ENCODE assay signal across 8 mouse cellular contexts in the genomic region with DNA sequence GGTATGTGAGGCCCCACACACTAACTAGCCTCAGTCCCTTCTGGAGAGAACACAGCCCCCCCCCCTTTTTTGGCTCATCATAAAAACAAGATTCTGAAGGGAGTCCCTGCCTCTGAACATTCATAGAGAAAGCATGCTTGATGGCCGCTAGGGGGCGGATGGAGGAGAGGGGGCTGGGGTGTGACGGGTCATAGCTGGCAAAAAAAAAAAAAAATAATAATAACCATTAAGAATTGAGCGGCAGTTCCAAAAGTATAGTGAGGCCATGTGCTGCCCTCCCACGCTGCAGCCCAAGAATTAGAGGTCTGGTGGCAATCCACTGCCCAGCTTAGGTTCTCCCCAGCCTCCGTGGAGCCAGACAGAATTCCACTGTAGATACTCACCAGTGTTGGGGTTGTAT. TPM values are rescaled to one million over a fixed set of nuclear protein-coding genes. Genes with fewer than 3 reads are reported as not detected.
A peak's percentile ranks its signal among the peaks of the same experiment; 100 is the strongest.
DNase-seq lines count a peak whose midpoint lies in the region; ATAC-seq and TF ChIP-seq lines count a peak whose summit lies in the region.

No protein-coding gene starts in this region.

- peak; percentile 44 for TF ChIP-seq RAD21 in MEL (IDR thresholded peaks at IDR 0.05; ENCODE audit: low read depth, low read length)

- TF ChIP-seq EP300 in MEL (IDR thresholded peaks at IDR 0.05; ENCODE audit: low read depth in 1 of 2, low read length in 2 of 2), result no peak

- TF ChIP-seq POLR2A in MEL (IDR thresholded peaks at IDR 0.05; ENCODE audit: control insufficient read depth in 1 of 2, insufficient read depth in 1 of 2, low read depth in 1 of 2, low read length in 2 of 2, poor library complexity in 1 of 2), result no peak
- no peak for TF ChIP-seq POLR2A in small intestine, adult 2 months (IDR thresholded peaks at IDR 0.05; ENCODE audit: low read depth, low read length)

- H3K27me3 ChIP-seq in heart, embryonic 11.5 days (ENCODE audit: control insufficient read depth, insufficient read depth, low read length), result no peaks in the 10 kb centered on the region
- no peaks in the 10 kb centered on the region for H3K27me3 ChIP-seq in MEL (ENCODE audit: control insufficient read depth in 1 of 2, insufficient read depth in 2 of 2, low read length in 2 of 2)
- H3K27me3 ChIP-seq in small intestine, adult 2 months (ENCODE audit: control insufficient read depth, insufficient read depth, low read length), result no peaks in the 10 kb centered on the region

- peaks cover 2% of the 10 kb centered on the region; the same call in 1 of the 2 replicates for H3K79me2 ChIP-seq in MEL (ENCODE audit: control insufficient read depth, insufficient read depth, low read length, poor library complexity)

- H3K4me1 ChIP-seq in heart, embryonic 11.5 days (ENCODE audit: control insufficient read depth, insufficient read depth, low read length), result peaks cover 56% of the 10 kb centered on the region
- H3K4me1 ChIP-seq in MEL (ENCODE audit: control insufficient read depth in 1 of 2, insufficient read depth in 2 of 2, low read length in 2 of 2), result peaks cover 17 to 34% of the 10 kb centered on the region in 2 experiments
- peaks cover 5% of the 10 kb centered on the region; the same call in 1 of the 2 replicates for H3K4me1 ChIP-seq in small intestine, adult 2 months (ENCODE audit: control insufficient read depth, insufficient read depth, insufficient read length, low read length)

- 0 out of 2 replicates have a peak overlapping the region, but pooled peaks have one; percentile 0 for H3K9ac ChIP-seq in heart, embryonic 11.5 days (ENCODE audit: low read depth, low read length)
- H3K9ac ChIP-seq in MEL (ENCODE audit: control insufficient read depth, low read depth, low read length, poor library complexity, severe bottlenecking), result no peak overlapping the region

- H3K9me3 ChIP-seq in heart, embryonic 11.5 days (replicated peaks; ENCODE audit: control insufficient read depth, low read length), result no peaks in the 10 kb centered on the region
- no peaks in the 10 kb centered on the region for H3K9me3 ChIP-seq in MEL (replicated peaks; ENCODE audit: insufficient read depth, low read length)

- H3K4me2 ChIP-seq in heart, embryonic 11.5 days, result 0 out of 2 replicates have a peak overlapping the region, but pooled peaks have one; percentile 6

- H3K27ac ChIP-seq in heart, embryonic 11.5 days (ENCODE audit: low read depth, low read length), result peak overlapping the region; percentile 18; the same call in 1 of the 2 replicates
- peak overlapping the region; percentile 16 for H3K27ac ChIP-seq in MEL (ENCODE audit: control insufficient read depth, low read depth, low read length)
- no peak overlapping the region for H3K27ac ChIP-seq in small intestine, adult 2 months (ENCODE audit: insufficient read depth, low read depth, low read length)

- ATAC-seq in heart, embryonic 11.5 days (replicated peaks; ENCODE audit: insufficient number of reproducible peaks, low FRiP score, low TSS enrichment), result no peak

- no peak for DNase-seq in heart, adult 8-10 months (ENCODE audit: low spot score)
- DNase-seq in 416B (ENCODE audit: low read depth) (peak; percentile 64), MEL (ENCODE audit: low read depth, low spot score) (peak; percentile 71)
- DNase-seq in induced T-regulatory cell, adult 2 months (ENCODE audit: low read depth), result peak; percentile 65
- no peak for DNase-seq in ovary, postnatal 10 days (ENCODE audit: low spot score)
- no peak for DNase-seq in frontal cortex, adult 2 months (ENCODE audit: extremely low spot score in 1 of 2, low spot score in 1 of 2)

- WGBS in heart, embryonic 11.5 days (ENCODE audit: insufficient replicate concordance), result 50% methylated on average over 6 of the region's 6 CpGs
- WGBS in small intestine, adult 2 months, result 48% methylated on average over 6 of the region's 6 CpGs

- H3K4me3 ChIP-seq in heart, embryonic 11.5 days (ENCODE audit: low read depth, low read length), result no peak overlapping the region
- H3K4me3 ChIP-seq in MEL (ENCODE audit: control insufficient read depth in 1 of 2, insufficient read depth in 1 of 2, low read depth in 2 of 2, low read length in 2 of 2), result no peak overlapping the region
- no peak overlapping the region for H3K4me3 ChIP-seq in small intestine, adult 2 months (ENCODE audit: low read depth, low read length)

- peak; percentile 35 to 78 (median 60); a peak in 5 of 6 replicates for TF ChIP-seq CTCF in MEL (IDR thresholded peaks at IDR 0.05 in 2 of 3, conservative IDR thresholded peaks at IDR 0.05 in 1 of 3; ENCODE audit: control insufficient read depth in 1 of 3, insufficient read depth in 1 of 3, low read depth in 2 of 3, low read length in 3 of 3, poor library complexity in 1 of 3, severe bottlenecking in 1 of 3)
- peak; percentile 68; the same call in 1 of the 2 replicates for TF ChIP-seq CTCF in small intestine, adult 2 months (IDR thresholded peaks at IDR 0.05; ENCODE audit: extremely low read depth, insufficient read length, insufficient replicate concordance, low read depth, low read length)

- peaks cover 8% of the 10 kb centered on the region for H3K36me3 ChIP-seq in heart, embryonic 11.5 days (ENCODE audit: control insufficient read depth, insufficient read depth, low read length)
- peaks cover 4 to 34% of the 10 kb centered on the region in 2 experiments for H3K36me3 ChIP-seq in MEL (ENCODE audit: control insufficient read depth in 1 of 2, insufficient read depth in 2 of 2, low read length in 2 of 2)
- H3K36me3 ChIP-seq in small intestine, adult 2 months (ENCODE audit: control insufficient read depth, insufficient read depth, low read length), result peaks cover 12% of the 10 kb centered on the region

TF ChIP-seq in MEL, 35 proteins besides CTCF, POLR2A, EP300 and RAD21:
- TF ChIP-seq MAX (IDR thresholded peaks at IDR 0.05; ENCODE audit: low read length), result peak; percentile 15; the same call in 1 of the 2 replicates
- TF ChIP-seq RCOR1 (IDR thresholded peaks at IDR 0.05; ENCODE audit: low read depth, low read length), result no peak
- TF ChIP-seq ZC3H11A (IDR thresholded peaks at IDR 0.05; ENCODE audit: low read depth, low read length), result peak; percentile 58
- TF ChIP-seq SMC3 (IDR thresholded peaks at IDR 0.05; ENCODE audit: low read depth, low read length), result peak; percentile 66
- peak; percentile 71 for TF ChIP-seq ZNF384 (IDR thresholded peaks at IDR 0.05; ENCODE audit: low read depth, low read length)

RNA-seq across cellular contexts. Expression of gene Emilin2, which starts 57.0 kb away (rescaled TPM):
- polyA plus RNA-seq in heart, embryonic 11.5 days (2014; fragmentation: Nextera tagmentation; extraction: Ambion mirVana), result 59.1 and 81.1 TPM in 2 replicates
- 10 to 100 TPM; 25.3 to 46.2 (median 41.1) TPM for total RNA-seq in heart, adult 8-10 months (2022)
- total RNA-seq in MEL (2012; rRNA removed), result 76.6 and 92.6 TPM in 2 replicates
- 10 to 100 TPM; 37.4 to 95.5 TPM for polyA plus RNA-seq in MEL (2012; ENCODE audit: insufficient read depth in 1 of 2, insufficient read length in 2 of 2, low read depth in 1 of 2, low replicate concordance in 2 of 2, missing spikeins in 1 of 2)
- 0.85 and 2.7 TPM in 2 replicates for polyA plus RNA-seq in small intestine, adult 2 months (2012; rRNA removed)
- 1.4 and 1.6 TPM in 2 replicates for polyA plus RNA-seq in frontal cortex, adult 2 months (2012; rRNA removed)

Comparison
In these comparisons a context has a peak if more than half of its experiments do, and no peak if none do; other contexts are left out.
1. DNase-seq: peak in 416B (single experiment), MEL (single experiment) and induced T-regulatory cell, adult 2 months (single experiment); none in heart, adult 8-10 months (single experiment), ovary, postnatal 10 days (single experiment) and frontal cortex, adult 2 months (0 of 2).
2. RNA of gene Emilin2, which starts 57.0 kb away (polyA plus RNA-seq): 37.4 to 95.5 TPM in MEL and 59.1 to 81.1 TPM in heart, embryonic 11.5 days; 1.4 to 1.6 TPM in frontal cortex, adult 2 months and 0.85 to 2.7 TPM in small intestine, adult 2 months; every median in the first group is over 10 times any median in the second.